Mouse (Mus musculus): Measurements from ENCODE around the gene 4930412O13Rik. TPM values are rescaled to one million over a fixed set of nuclear protein-coding genes. Genes with fewer than 3 reads are reported as not detected.
A peak's percentile ranks its signal among the peaks of the same experiment; 100 is the strongest.

The 4930412O13Rik gene
- total and polyA plus RNA-seq, 3 experiments: 0.28 TPM; not detected in 2

GRCm38 (mm10) chr2:9890251-9890650 lies 9.2 kb downstream of the 4930412O13Rik start:
- Histone ChIP-seq H3K4me1 (ENCODE audit: control insufficient read depth in 1 of 2, insufficient read depth in 2 of 2, low read length in 2 of 2) (peaks cover 6 to 10% of the 10 kb centered on the region in 2 experiments), H3K36me3 (ENCODE audit: control insufficient read depth in 1 of 2, insufficient read depth in 2 of 2, low read length in 2 of 2) (peaks cover 0 to 6% of the 10 kb centered on the region in 2 experiments; a peak in 2 of 4 replicates), H3K27ac (ENCODE audit: control insufficient read depth, low read depth, low read length) (0 out of 2 replicates have a peak overlapping the region, but pooled peaks have one; percentile 22), H3K79me2 (ENCODE audit: control insufficient read depth, insufficient read depth, low read length, poor library complexity) (no peaks in the 10 kb centered on the region), H3K9me3 (replicated peaks; ENCODE audit: insufficient read depth, low read length) (no peaks in the 10 kb centered on the region), H3K9ac (ENCODE audit: control insufficient read depth, low read depth, low read length, poor library complexity, severe bottlenecking) (peak overlapping the region; percentile 76), H3K27me3 (ENCODE audit: control insufficient read depth in 1 of 2, insufficient read depth in 2 of 2, low read length in 2 of 2) (no peaks in the 10 kb centered on the region), H3K4me3 (ENCODE audit: control insufficient read depth in 1 of 2, insufficient read depth in 1 of 2, low read depth in 2 of 2, low read length in 2 of 2) (peak overlapping the region; percentile 93 to 95)
- no peak for TF ChIP-seq MAFK (IDR thresholded peaks at IDR 0.05; ENCODE audit: borderline replicate concordance, low read depth, low read length)
- TF ChIP-seq EP300 (IDR thresholded peaks at IDR 0.05; ENCODE audit: low read depth in 1 of 2, low read length in 2 of 2): no peak
- TF ChIP-seq MYB (IDR thresholded peaks at IDR 0.05; ENCODE audit: low read depth, low read length): no peak
- TF ChIP-seq CHD1 (IDR thresholded peaks at IDR 0.05; ENCODE audit: low read depth, low read length): no peak
- no peak for TF ChIP-seq ZMIZ1 (IDR thresholded peaks at IDR 0.05; ENCODE audit: low read depth, low read length)
- no peak for TF ChIP-seq MYC (IDR thresholded peaks at IDR 0.05; ENCODE audit: low read depth, low read length)
- no peak for TF ChIP-seq MAX (IDR thresholded peaks at IDR 0.05; ENCODE audit: low read length)
- no peak for TF ChIP-seq CTCF (IDR thresholded peaks at IDR 0.05 in 2 of 3, conservative IDR thresholded peaks at IDR 0.05 in 1 of 3; ENCODE audit: control insufficient read depth in 1 of 3, insufficient read depth in 1 of 3, low read depth in 2 of 3, low read length in 3 of 3, poor library complexity in 1 of 3, severe bottlenecking in 1 of 3)
- TF ChIP-seq NELFE (IDR thresholded peaks at IDR 0.05; ENCODE audit: low read depth, low read length): no peak
- TF ChIP-seq USF1 (IDR thresholded peaks at IDR 0.05; ENCODE audit: low read depth, low read length): no peak
- TF ChIP-seq POLR2AphosphoS5 (IDR thresholded peaks at IDR 0.05; ENCODE audit: borderline replicate concordance, low read depth, low read length): no peak
- no peak for TF ChIP-seq USF2 (IDR thresholded peaks at IDR 0.05; ENCODE audit: borderline replicate concordance in 1 of 2, insufficient read depth in 1 of 2, low read depth in 1 of 2, low read length in 2 of 2)
- no peak for TF ChIP-seq ELF1 (IDR thresholded peaks at IDR 0.05; ENCODE audit: low read depth, low read length)
- TF ChIP-seq HCFC1 (IDR thresholded peaks at IDR 0.05; ENCODE audit: low read depth, low read length): no peak
- TF ChIP-seq POLR2A (IDR thresholded peaks at IDR 0.05; ENCODE audit: control insufficient read depth in 1 of 2, insufficient read depth in 1 of 2, low read depth in 1 of 2, low read length in 2 of 2, poor library complexity in 1 of 2): no peak
- TF ChIP-seq RAD21 (IDR thresholded peaks at IDR 0.05; ENCODE audit: low read depth, low read length): no peak
- no peak for TF ChIP-seq CHD2 (IDR thresholded peaks at IDR 0.05; ENCODE audit: low read length)
- no peak for TF ChIP-seq E2F4 (IDR thresholded peaks at IDR 0.05; ENCODE audit: borderline replicate concordance, low read depth, low read length)
- DNase-seq (ENCODE audit: low read depth, low spot score): peak; percentile 36

- DNase-seq (ENCODE audit: low read depth, low spot score): no peak
- Histone ChIP-seq H3K27ac (ENCODE audit: control insufficient read depth, low read depth, low read length) (no peak overlapping the region), H3K79me2 (ENCODE audit: control insufficient read depth, insufficient read depth, low read length, poor library complexity) (no peaks in the 10 kb centered on the region), H3K4me1 (ENCODE audit: control insufficient read depth in 1 of 2, insufficient read depth in 2 of 2, low read length in 2 of 2) (peaks cover 7 to 10% of the 10 kb centered on the region in 2 experiments), H3K9ac (ENCODE audit: control insufficient read depth, low read depth, low read length, poor library complexity, severe bottlenecking) (no peak overlapping the region), H3K36me3 (ENCODE audit: control insufficient read depth in 1 of 2, insufficient read depth in 2 of 2, low read length in 2 of 2) (peaks cover 0 to 6% of the 10 kb centered on the region in 2 experiments; a peak in 2 of 4 replicates), H3K27me3 (ENCODE audit: control insufficient read depth in 1 of 2, insufficient read depth in 2 of 2, low read length in 2 of 2) (no peaks in the 10 kb centered on the region), H3K9me3 (replicated peaks; ENCODE audit: insufficient read depth, low read length) (no peaks in the 10 kb centered on the region), H3K4me3 (ENCODE audit: control insufficient read depth in 1 of 2, insufficient read depth in 1 of 2, low read depth in 2 of 2, low read length in 2 of 2) (peak overlapping the region in 1 of 2 experiments; percentile 95; a peak in 2 of 4 replicates)
- TF ChIP-seq ZNF384 (IDR thresholded peaks at IDR 0.05; ENCODE audit: low read depth, low read length) (no peak), RCOR1 (IDR thresholded peaks at IDR 0.05; ENCODE audit: low read depth, low read length) (no peak), ETS1 (IDR thresholded peaks at IDR 0.05; ENCODE audit: low read depth, low read length) (no peak), USF1 (IDR thresholded peaks at IDR 0.05; ENCODE audit: low read depth, low read length) (no peak), GATA1 (IDR thresholded peaks at IDR 0.05; ENCODE audit: low read depth, low read length) (no peak), MYC (IDR thresholded peaks at IDR 0.05; ENCODE audit: low read depth, low read length) (no peak), CHD2 (IDR thresholded peaks at IDR 0.05; ENCODE audit: low read length) (no peak), JUND (IDR thresholded peaks at IDR 0.05; ENCODE audit: low read depth, low read length) (no peak), RAD21 (IDR thresholded peaks at IDR 0.05; ENCODE audit: low read depth, low read length) (no peak), MEF2A (IDR thresholded peaks at IDR 0.05; ENCODE audit: extremely low read depth, insufficient replicate concordance, low read depth, low read length, poor library complexity, severe bottlenecking) (no peak), MAZ (IDR thresholded peaks at IDR 0.05; ENCODE audit: low read depth, low read length) (no peak), TAL1 (IDR thresholded peaks at IDR 0.05; ENCODE audit: low read length) (no peak), CHD1 (IDR thresholded peaks at IDR 0.05; ENCODE audit: low read depth, low read length) (no peak), MXI1 (IDR thresholded peaks at IDR 0.05; ENCODE audit: low read depth, low read length) (no peak), SIN3A (IDR thresholded peaks at IDR 0.05; ENCODE audit: low read length) (no peak), SMC3 (IDR thresholded peaks at IDR 0.05; ENCODE audit: low read depth, low read length) (no peak), POLR2A (IDR thresholded peaks at IDR 0.05; ENCODE audit: control insufficient read depth in 1 of 2, insufficient read depth in 1 of 2, low read depth in 1 of 2, low read length in 2 of 2, poor library complexity in 1 of 2) (no peak), UBTF (IDR thresholded peaks at IDR 0.05; ENCODE audit: borderline replicate concordance, insufficient read depth, low read depth, low read length) (no peak), NRF1 (IDR thresholded peaks at IDR 0.05; ENCODE audit: insufficient read depth, low read depth, low read length, poor library complexity, severe bottlenecking) (no peak)
Measured at GRCm38 (mm10) chr2:9890906-9891305, 9.9 kb downstream of the 4930412O13Rik start.

Measured in MEL (cell line).